ENCODE assay signal across 8 mouse cellular contexts in the genomic region with DNA sequence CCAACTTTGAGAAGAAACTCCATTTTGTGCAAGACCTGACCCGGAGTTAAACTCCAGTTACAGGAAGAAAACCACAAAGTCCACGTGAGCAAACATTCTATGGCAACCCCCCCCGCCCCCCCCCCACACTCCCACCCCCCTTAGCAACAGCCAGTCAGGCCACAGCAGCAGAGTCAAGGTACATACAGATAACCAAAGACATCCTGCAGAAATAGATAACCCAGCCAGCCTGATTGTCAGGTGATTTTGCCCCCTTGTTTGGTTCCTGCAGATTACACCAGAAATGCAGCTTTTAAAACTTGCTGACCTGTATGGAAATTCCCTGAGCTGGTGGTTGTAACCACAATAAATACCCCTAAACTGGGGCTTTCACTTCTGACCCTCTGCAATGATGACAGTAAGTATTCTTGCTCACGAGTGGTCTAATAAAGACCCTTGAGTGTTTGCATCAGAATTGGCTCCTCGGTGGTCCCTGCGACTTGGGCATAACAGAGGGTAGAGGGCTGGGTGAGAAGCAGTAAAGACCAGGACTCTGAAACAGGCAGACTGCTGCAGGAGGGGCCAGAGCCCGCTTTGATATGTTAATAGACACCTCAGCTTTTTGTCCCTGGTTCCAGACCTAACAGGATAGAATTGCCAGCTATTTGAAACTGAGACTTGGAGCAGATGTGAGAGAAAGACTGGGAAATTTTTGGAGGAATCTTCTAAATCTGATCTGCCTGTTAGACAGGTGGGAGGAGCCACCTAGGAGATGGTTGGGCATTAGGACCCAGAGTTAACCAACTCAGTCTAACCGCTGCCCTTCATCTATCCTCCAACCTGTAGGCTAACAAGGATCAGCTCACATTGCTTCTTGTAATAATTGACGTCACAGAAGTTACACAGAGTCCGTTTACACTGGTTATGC. TPM values are rescaled to one million over a fixed set of nuclear protein-coding genes. Genes with fewer than 3 reads are reported as not detected.
A peak's percentile ranks its signal among the peaks of the same experiment; 100 is the strongest.
DNase-seq lines count a peak whose midpoint lies in the region; ATAC-seq and TF ChIP-seq lines count a peak whose summit lies in the region.

No protein-coding gene starts in this region.

- H3K27me3 ChIP-seq in kidney, embryonic 15.5 days = no peaks in the 10 kb centered on the region
- H3K27me3 ChIP-seq in stomach, embryonic 16.5 days (ENCODE audit: control insufficient read depth, insufficient read depth, low read length) = no peaks in the 10 kb centered on the region

- no peaks in the 10 kb centered on the region for H3K9me3 ChIP-seq in kidney, embryonic 15.5 days (replicated peaks)
- H3K9me3 ChIP-seq in stomach, embryonic 16.5 days (replicated peaks; ENCODE audit: control insufficient read depth, low read length) = no peaks in the 10 kb centered on the region

- H3K4me1 ChIP-seq in kidney, embryonic 15.5 days = peaks cover 19% of the 10 kb centered on the region; the same call in 1 of the 2 replicates
- H3K4me1 ChIP-seq in stomach, embryonic 16.5 days (ENCODE audit: control insufficient read depth, insufficient read depth, low read length) = peaks cover 2% of the 10 kb centered on the region; the same call in 1 of the 2 replicates

- H3K27ac ChIP-seq in kidney, embryonic 15.5 days = peak overlapping the region; percentile 67
- no peak overlapping the region; the same call in 1 of the 2 replicates for H3K27ac ChIP-seq in stomach, embryonic 16.5 days (ENCODE audit: low read length)

- no peak overlapping the region for H3K9ac ChIP-seq in kidney, embryonic 15.5 days
- H3K9ac ChIP-seq in stomach, embryonic 16.5 days (ENCODE audit: low read length) = no peak overlapping the region

- TF ChIP-seq CTCF in brain, embryonic 14.5 days (IDR thresholded peaks at IDR 0.05; ENCODE audit: borderline replicate concordance, extremely low read depth, insufficient read depth, insufficient read length) = no peak

- TF ChIP-seq POLR2A in brain, embryonic 14.5 days (IDR thresholded peaks at IDR 0.05; ENCODE audit: borderline replicate concordance, extremely low read depth, insufficient read depth, insufficient read length, poor library complexity, severe bottlenecking) = no peak

- H3K36me3 ChIP-seq in kidney, embryonic 15.5 days = no peaks in the 10 kb centered on the region
- H3K36me3 ChIP-seq in stomach, embryonic 16.5 days (ENCODE audit: control insufficient read depth, insufficient read depth, low read length) = no peaks in the 10 kb centered on the region

- DNase-seq in heart, adult 18-20 months = peak; percentile 22 to 29
- DNase-seq in heart, postnatal 36 days = no peak
- peak; percentile 72 for DNase-seq in brain, embryonic 14.5 days (ENCODE audit: low read depth)
- peak; percentile 62 for DNase-seq in gonadal fat pad, adult 2 months (ENCODE audit: low read depth)
- no peak for DNase-seq in layer of hippocampus, postnatal 10 days (ENCODE audit: low spot score in 2 of 2)

- WGBS in kidney, embryonic 15.5 days = 11% methylated on average over 10 of the region's 10 CpGs
- 12% methylated on average over 10 of the region's 10 CpGs for WGBS in stomach, embryonic 16.5 days

- peak overlapping the region; percentile 28 for H3K4me3 ChIP-seq in kidney, embryonic 15.5 days (replicated peaks)
- peak overlapping the region; percentile 26 for H3K4me3 ChIP-seq in stomach, embryonic 16.5 days (replicated peaks; ENCODE audit: low read length)

- peak; percentile 93 for ATAC-seq in kidney, embryonic 15.5 days (replicated peaks; ENCODE audit: low FRiP score)
- peak; percentile 85 for ATAC-seq in megakaryocyte progenitor cell, adult 5-6 weeks (replicated peaks; ENCODE audit: poor library complexity)
- ATAC-seq in stomach, embryonic 16.5 days (ENCODE audit: insufficient read depth, low FRiP score) = peak; percentile 82; the same call in 1 of the 2 replicates

- peak overlapping the region; percentile 50 for H3K4me2 ChIP-seq in kidney, embryonic 15.5 days
- peak overlapping the region; percentile 45 for H3K4me2 ChIP-seq in stomach, embryonic 16.5 days (ENCODE audit: low read depth, low read length)

- intact Hi-C loops in heart, postnatal 36 days (cut with DNase I) = loop anchor here (5.0 kb wide), 1 partner anchor 165 kb away; a partner anchor contains a TSS

RNA-seq across cellular contexts. Expression of a gene that starts 5.1 kb away (rescaled TPM):
- 1 to 10 TPM; 1.0 to 1.1 TPM for total RNA-seq in heart, adult 18-20 months (2021)
- total RNA-seq in heart, postnatal 36 days (2021) = under 1 TPM; 0.39 to 0.84 TPM
- 0.05 TPM in 1 of 2 replicates, not detected in the other for polyA plus RNA-seq in brain, embryonic 14.5 days (2012; rRNA removed)
- polyA plus RNA-seq in gonadal fat pad, adult 2 months (2012; rRNA removed) = 0.61 and 1.9 TPM in 2 replicates
- 0.22 and 0.31 TPM in 2 replicates for polyA plus RNA-seq in kidney, embryonic 15.5 days (2015; fragmentation: Nextera tagmentation; extraction: Ambion mirVana)
- 0.20 TPM in 1 of 2 replicates, not detected in the other for total RNA-seq in megakaryocyte progenitor cell, adult 5-6 weeks (2015)
- not detected in 2 replicates for total RNA-seq in megakaryocyte progenitor cell, adult 5-6 weeks (2017)
- 0.08 and 0.15 TPM in 2 replicates for polyA plus RNA-seq in stomach, embryonic 16.5 days (2015; fragmentation: Nextera tagmentation; extraction: Ambion mirVana)
- not detected for total RNA-seq in layer of hippocampus, postnatal 10 days (2021)

RNA-seq across cellular contexts. Expression of a gene that starts 14.9 kb away (rescaled TPM):
- total RNA-seq in heart, adult 18-20 months (2021) = not detected
- not detected for total RNA-seq in heart, postnatal 36 days (2021)
- polyA plus RNA-seq in brain, embryonic 14.5 days (2012; rRNA removed) = not detected in 2 replicates
- polyA plus RNA-seq in gonadal fat pad, adult 2 months (2012; rRNA removed) = 0.55 and 1.9 TPM in 2 replicates
- 0.26 and 0.46 TPM in 2 replicates for polyA plus RNA-seq in kidney, embryonic 15.5 days (2015; fragmentation: Nextera tagmentation; extraction: Ambion mirVana)
- total RNA-seq in megakaryocyte progenitor cell, adult 5-6 weeks (2015) = 0.30 TPM in 1 of 2 replicates, not detected in the other
- not detected in 2 replicates for total RNA-seq in megakaryocyte progenitor cell, adult 5-6 weeks (2017)
- 0.10 and 0.15 TPM in 2 replicates for polyA plus RNA-seq in stomach, embryonic 16.5 days (2015; fragmentation: Nextera tagmentation; extraction: Ambion mirVana)
- total RNA-seq in layer of hippocampus, postnatal 10 days (2021) = not detected

RNA-seq across cellular contexts. Expression of a gene that starts 21.0 kb away (rescaled TPM):
- not detected for total RNA-seq in heart, adult 18-20 months (2021)
- total RNA-seq in heart, postnatal 36 days (2021) = not detected
- polyA plus RNA-seq in brain, embryonic 14.5 days (2012; rRNA removed) = not detected in 2 replicates
- 0.65 and 0.72 TPM in 2 replicates for polyA plus RNA-seq in gonadal fat pad, adult 2 months (2012; rRNA removed)
- polyA plus RNA-seq in kidney, embryonic 15.5 days (2015; fragmentation: Nextera tagmentation; extraction: Ambion mirVana) = 0.25 and 0.51 TPM in 2 replicates
- not detected in 2 replicates for total RNA-seq in megakaryocyte progenitor cell, adult 5-6 weeks (2015)
- not detected in 2 replicates for total RNA-seq in megakaryocyte progenitor cell, adult 5-6 weeks (2017)
- polyA plus RNA-seq in stomach, embryonic 16.5 days (2015; fragmentation: Nextera tagmentation; extraction: Ambion mirVana) = not detected in 2 replicates
- not detected for total RNA-seq in layer of hippocampus, postnatal 10 days (2021)

RNA-seq across cellular contexts. Expression of a gene that starts 26.6 kb away (rescaled TPM):
- not detected for total RNA-seq in heart, adult 18-20 months (2021)
- not detected for total RNA-seq in heart, postnatal 36 days (2021)
- not detected in 2 replicates for polyA plus RNA-seq in brain, embryonic 14.5 days (2012; rRNA removed)
- 0.85 TPM in 1 of 2 replicates, not detected in the other for polyA plus RNA-seq in gonadal fat pad, adult 2 months (2012; rRNA removed)
- 0.42 and 0.55 TPM in 2 replicates for polyA plus RNA-seq in kidney, embryonic 15.5 days (2015; fragmentation: Nextera tagmentation; extraction: Ambion mirVana)
- total RNA-seq in megakaryocyte progenitor cell, adult 5-6 weeks (2015) = not detected in 2 replicates
- 1.3 TPM in 1 of 2 replicates, not detected in the other for total RNA-seq in megakaryocyte progenitor cell, adult 5-6 weeks (2017)
- polyA plus RNA-seq in stomach, embryonic 16.5 days (2015; fragmentation: Nextera tagmentation; extraction: Ambion mirVana) = 0.14 TPM in 1 of 2 replicates, not detected in the other
- total RNA-seq in layer of hippocampus, postnatal 10 days (2021) = not detected

RNA-seq across cellular contexts. Expression of a gene that starts 32.6 kb away (rescaled TPM):
- total RNA-seq in heart, adult 18-20 months (2021) = not detected
- total RNA-seq in heart, postnatal 36 days (2021) = not detected
- polyA plus RNA-seq in brain, embryonic 14.5 days (2012; rRNA removed) = 0.08 TPM in 1 of 2 replicates, not detected in the other
- polyA plus RNA-seq in gonadal fat pad, adult 2 months (2012; rRNA removed) = 0.31 and 0.41 TPM in 2 replicates
- 0.19 and 0.71 TPM in 2 replicates for polyA plus RNA-seq in kidney, embryonic 15.5 days (2015; fragmentation: Nextera tagmentation; extraction: Ambion mirVana)
- not detected in 2 replicates for total RNA-seq in megakaryocyte progenitor cell, adult 5-6 weeks (2015)
- total RNA-seq in megakaryocyte progenitor cell, adult 5-6 weeks (2017) = not detected in 2 replicates
- not detected in 2 replicates for polyA plus RNA-seq in stomach, embryonic 16.5 days (2015; fragmentation: Nextera tagmentation; extraction: Ambion mirVana)
- total RNA-seq in layer of hippocampus, postnatal 10 days (2021) = not detected

Comparison
In these comparisons a context has a peak if more than half of its experiments do, and no peak if none do; other contexts are left out.
1. DNase-seq: peak in heart, adult 18-20 months (2 of 2), brain, embryonic 14.5 days (single experiment) and gonadal fat pad, adult 2 months (single experiment); none in heart, postnatal 36 days (0 of 2) and layer of hippocampus, postnatal 10 days (0 of 2).
2. Peak in every context shown above with its lines, with median percentiles within 50 percentile points of each other: ATAC-seq.